Mouse (Mus musculus) bone marrow, adult 2 months (tissue): ENCODE measurements at regions not wholly inside any gene's neighbourhood (a gene's known extent, or its start where the extent isn't known, plus 50 kb on each side); places are given as distances from the start of the nearest gene placed in this dataset.

Source experiments
- CTCF ChIP-seq: fragments of 200-500 bp; IDR thresholded peaks from 2 replicates; pipeline ENCODE4 v1.5.1; 2011; ENCODE audit warnings: low read length, control low read depth; ENCODE audit not compliant: control insufficient read depth, insufficient read depth
- POLR2A ChIP-seq: fragments of 200-500 bp; IDR thresholded peaks from 2 replicates; pipeline ENCODE4 v1.6.1; 2011; ENCODE audit warnings: low read depth, mild to moderate bottlenecking, control low read depth, low read length, borderline replicate concordance; ENCODE audit not compliant: control insufficient read depth

GRCm38 (mm10) chr14:24747471-24747795 lies 260.5 kb downstream of the Rps24 start:
- TF ChIP-seq CTCF (no peak), POLR2A (no peak)
